Mouse (Mus musculus) liver, embryonic 15.5 days (tissue): ENCODE measurements around the gene Nudcd3. TPM values are rescaled to one million over a fixed set of nuclear protein-coding genes. Genes with fewer than 3 reads are reported as not detected.

Experiments used
- ATAC-seq: fragments of 200-750 bp; cut with Nextera tagmentation; 2 replicates; pipeline ENCODE4 v1.8.0; 2017; ENCODE audit warnings: moderate number of reproducible peaks, mild to moderate bottlenecking, moderate library complexity; ENCODE audit not compliant: insufficient read depth
- H3K27ac ChIP-seq: fragments of 300-500 bp; sonication (generic); replicated peaks from 2 replicates; pipeline ENCODE4 v1.5.1; 2015; ENCODE audit warnings: mild to moderate bottlenecking, inconsistent platforms
- H3K27me3 ChIP-seq: fragments of 300-500 bp; sonication (generic); 2 replicates; pipeline ENCODE4 v1.6.1; 2015; ENCODE audit warnings: mild to moderate bottlenecking, inconsistent platforms
- H3K36me3 ChIP-seq: fragments of 300-500 bp; sonication (generic); replicated peaks from 2 replicates; pipeline ENCODE4 v1.6.1; 2015; ENCODE audit warnings: moderate library complexity, mild to moderate bottlenecking, inconsistent platforms
- H3K4me1 ChIP-seq: fragments of 300-500 bp; sonication (generic); replicated peaks from 2 replicates; pipeline ENCODE4 v1.6.1; 2015; ENCODE audit warnings: inconsistent platforms
- H3K4me2 ChIP-seq: fragments of 300-500 bp; sonication (generic); 2 replicates; pipeline ENCODE4 v1.6.1; 2015; ENCODE audit warnings: moderate library complexity, mild to moderate bottlenecking, inconsistent platforms
- H3K4me3 ChIP-seq: fragments of 300-500 bp; sonication (generic); replicated peaks from 2 replicates; pipeline ENCODE4 v1.5.1; 2015; ENCODE audit warnings: mild to moderate bottlenecking, inconsistent platforms
- H3K9ac ChIP-seq: fragments of 300-500 bp; sonication (generic); 2 replicates; pipeline ENCODE4 v1.6.1; 2015; ENCODE audit warnings: moderate library complexity, mild to moderate bottlenecking, inconsistent platforms
- H3K9me3 ChIP-seq: fragments of 300-500 bp; sonication (generic); replicated peaks from 2 replicates; pipeline ENCODE4 v1.6.1; 2016; ENCODE audit warnings: inconsistent platforms
- WGBS: fragments of 180-500 bp; shearing (Covaris S2); methylation state at CpG from one replicate; pipeline ENCODE4 v1.1.7; 2015; ENCODE audit warnings: mixed read lengths; ENCODE audit not compliant: insufficient replicate concordance; 5-methylcytosine and 5-hydroxymethylcytosine counted together
- polyA plus RNA-seq: library from polyadenylated mRNA; unstranded; fragments of >200 nt; fragmentation: Nextera tagmentation; extraction: Ambion mirVana; gene quantifications from 2 replicates; pipeline ENCODE4 v1.2.1, GENCODE M21; 2015

Nudcd3 gene
- polyA plus RNA-seq, 1 experiment from 2014 or later, result 12.3 TPM

- H3K9me3 ChIP-seq, result no peaks in the 10 kb centered on the region
- H3K36me3 ChIP-seq, result no peaks in the 10 kb centered on the region
- peak overlapping the region; percentile 90; the same call in 1 of the 2 replicates for H3K27ac ChIP-seq
- no peak for ATAC-seq
- no peaks in the 10 kb centered on the region for H3K27me3 ChIP-seq
- peaks cover 31% of the 10 kb centered on the region for H3K4me1 ChIP-seq
- H3K4me3 ChIP-seq, result peak overlapping the region; percentile 95
- H3K4me2 ChIP-seq, result peak overlapping the region; percentile 93
- WGBS, result 23% methylated on average over 9 of the region's 9 CpGs
- peak overlapping the region; percentile 90; the same call in 1 of the 2 replicates for H3K9ac ChIP-seq
Measured at GRCm38 (mm10) chr11:6200570-6200969, 355 bp upstream of the Nudcd3 start.

GRCm38 (mm10) chr11:6199410-6200086 lies 667 bp downstream of the Nudcd3 start, which contains the start of gene A730071L15Rik:
A730071L15Rik (plus strand) TSS chr11:6200029.
- under 1% methylated on average over 35 of the region's 35 CpGs for WGBS
- peaks cover 31% of the 10 kb centered on the region for H3K4me1 ChIP-seq
- no peaks in the 10 kb centered on the region for H3K9me3 ChIP-seq
- no peaks in the 10 kb centered on the region for H3K27me3 ChIP-seq
- peak within 1 kb of the TSS; percentile 90 for H3K27ac ChIP-seq
- H3K36me3 ChIP-seq, result no peaks in the 10 kb centered on the region
- H3K4me2 ChIP-seq, result peak within 1 kb of the TSS; percentile 93
- H3K9ac ChIP-seq, result peak within 1 kb of the TSS; percentile 90
- ATAC-seq, result peak; percentile 58
- peak within 1 kb of the TSS; percentile 95 for H3K4me3 ChIP-seq

- Histone ChIP-seq H3K4me1 (peaks cover 31% of the 10 kb centered on the region), H3K9me3 (no peaks in the 10 kb centered on the region), H3K4me2 (peak overlapping the region; percentile 93), H3K4me3 (peak overlapping the region; percentile 95), H3K9ac (no peak overlapping the region), H3K36me3 (peaks cover 3% of the 10 kb centered on the region; the same call in 1 of the 2 replicates), H3K27ac (no peak overlapping the region), H3K27me3 (no peaks in the 10 kb centered on the region)
- no peak for ATAC-seq
- WGBS, result 47% methylated on average over 4 of the region's 4 CpGs
Measured at GRCm38 (mm10) chr11:6198449-6198848, 1.8 kb downstream of the Nudcd3 start.

GRCm38 (mm10) chr11:6196780-6197179 lies 3.4 kb downstream of the Nudcd3 start:
- no peak overlapping the region for H3K27ac ChIP-seq
- peaks cover 31% of the 10 kb centered on the region for H3K4me1 ChIP-seq
- H3K9me3 ChIP-seq, result no peaks in the 10 kb centered on the region
- H3K27me3 ChIP-seq, result no peaks in the 10 kb centered on the region
- peaks cover 17% of the 10 kb centered on the region for H3K36me3 ChIP-seq
- H3K9ac ChIP-seq, result no peak overlapping the region
- WGBS, result 55% methylated on average over 8 of the region's 8 CpGs
- no peak for ATAC-seq
- no peak overlapping the region for H3K4me2 ChIP-seq
- H3K4me3 ChIP-seq, result no peak overlapping the region

- H3K4me1 ChIP-seq, result peaks cover 23% of the 10 kb centered on the region
- 2% methylated on average over 2 of the region's 2 CpGs for WGBS
- peaks cover 31% of the 10 kb centered on the region for H3K36me3 ChIP-seq
- ATAC-seq, result no peak
- no peaks in the 10 kb centered on the region for H3K27me3 ChIP-seq
- no peaks in the 10 kb centered on the region for H3K9me3 ChIP-seq
- no peak overlapping the region for H3K4me3 ChIP-seq
- no peak overlapping the region for H3K4me2 ChIP-seq
- H3K9ac ChIP-seq, result no peak overlapping the region
- no peak overlapping the region for H3K27ac ChIP-seq
Measured at GRCm38 (mm10) chr11:6187878-6188277, 12.3 kb downstream of the Nudcd3 start.

- no peak overlapping the region for H3K4me2 ChIP-seq
- WGBS, result 75% methylated on average over 3 of the region's 3 CpGs
Measured at GRCm38 (mm10) chr11:6187399-6187798, 12.8 kb downstream of the Nudcd3 start.

GRCm38 (mm10) chr11:6184202-6184935 lies 15.8 kb downstream of the Nudcd3 start:
- Histone ChIP-seq H3K4me2 (peak overlapping the region; percentile 26; the same call in 1 of the 2 replicates), H3K36me3 (peaks cover 12% of the 10 kb centered on the region; the same call in 1 of the 2 replicates), H3K9ac (no peak overlapping the region), H3K27me3 (no peaks in the 10 kb centered on the region), H3K4me1 (peaks cover 28% of the 10 kb centered on the region), H3K27ac (0 out of 2 replicates have a peak overlapping the region, but pooled peaks have one; percentile 48), H3K4me3 (no peak overlapping the region), H3K9me3 (no peaks in the 10 kb centered on the region)
- peak; percentile 51 for ATAC-seq
- 20% methylated on average over 11 of the region's 11 CpGs for WGBS

More at GRCm38 (mm10) chr11:6187399-6187798, 12.8 kb downstream of the Nudcd3 start:
- Histone ChIP-seq H3K4me3 (no peak overlapping the region), H3K9me3 (no peaks in the 10 kb centered on the region), H3K36me3 (peaks cover 27% of the 10 kb centered on the region), H3K27ac (no peak overlapping the region), H3K27me3 (no peaks in the 10 kb centered on the region), H3K4me1 (peaks cover 25% of the 10 kb centered on the region), H3K9ac (no peak overlapping the region)
- ATAC-seq, result no peak

- H3K9me3 ChIP-seq, result no peaks in the 10 kb centered on the region
- 0 out of 2 replicates have a peak, but pooled peaks cover 3% of the 10 kb centered on the region for H3K36me3 ChIP-seq
- H3K9ac ChIP-seq, result no peak overlapping the region
- H3K4me2 ChIP-seq, result no peak overlapping the region
- H3K4me3 ChIP-seq, result no peak overlapping the region
- 59% methylated on average over 2 of the region's 2 CpGs for WGBS
- peaks cover 38% of the 10 kb centered on the region for H3K4me1 ChIP-seq
- no peak overlapping the region for H3K27ac ChIP-seq
- no peaks in the 10 kb centered on the region for H3K27me3 ChIP-seq
- no peak for ATAC-seq
Measured at GRCm38 (mm10) chr11:6183246-6183645, 17.0 kb downstream of the Nudcd3 start.

- H3K36me3 ChIP-seq, result 0 out of 2 replicates have a peak, but pooled peaks cover under 1% of the 10 kb centered on the region
- 56% methylated on average over 6 of the region's 6 CpGs for WGBS
- peaks cover 42% of the 10 kb centered on the region for H3K4me1 ChIP-seq
- no peak overlapping the region for H3K27ac ChIP-seq
- H3K9me3 ChIP-seq, result no peaks in the 10 kb centered on the region
- H3K4me3 ChIP-seq, result no peak overlapping the region
- no peak for ATAC-seq
- no peak overlapping the region for H3K9ac ChIP-seq
- no peak overlapping the region for H3K4me2 ChIP-seq
- H3K27me3 ChIP-seq, result no peaks in the 10 kb centered on the region
Measured at GRCm38 (mm10) chr11:6180811-6181399, 19.3 kb downstream of the Nudcd3 start.

- no peak overlapping the region for H3K9ac ChIP-seq
- ATAC-seq, result no peak
- H3K27me3 ChIP-seq, result no peaks in the 10 kb centered on the region
- no peak overlapping the region; the same call in 1 of the 2 replicates for H3K27ac ChIP-seq
- H3K4me1 ChIP-seq, result peaks cover 40% of the 10 kb centered on the region
- no peaks in the 10 kb centered on the region for H3K36me3 ChIP-seq
- 18% methylated on average over 8 of the region's 8 CpGs for WGBS
- H3K4me3 ChIP-seq, result no peak overlapping the region
- no peaks in the 10 kb centered on the region for H3K9me3 ChIP-seq
- H3K4me2 ChIP-seq, result no peak overlapping the region
Measured at GRCm38 (mm10) chr11:6179194-6179593, 21.0 kb downstream of the Nudcd3 start.

GRCm38 (mm10) chr11:6178673-6179166 lies 21.5 kb downstream of the Nudcd3 start:
- Histone ChIP-seq H3K4me3 (no peak overlapping the region), H3K36me3 (no peaks in the 10 kb centered on the region), H3K4me1 (peaks cover 36% of the 10 kb centered on the region), H3K9ac (no peak overlapping the region), H3K4me2 (no peak overlapping the region), H3K27ac (no peak overlapping the region; the same call in 1 of the 2 replicates), H3K27me3 (no peaks in the 10 kb centered on the region), H3K9me3 (no peaks in the 10 kb centered on the region)
- no peak for ATAC-seq
- 11% methylated on average over 2 of the region's 2 CpGs for WGBS
